Mouse (Mus musculus) heart, postnatal 0 days (tissue): ENCODE measurements around the gene Tcf25. TPM values are rescaled to one million over a fixed set of nuclear protein-coding genes. Genes with fewer than 3 reads are reported as not detected.
A peak's percentile ranks its signal among the peaks of the same experiment; 100 is the strongest.

Experiments
- ATAC-seq: fragments of 200-750 bp; cut with Nextera tagmentation; 2 replicates; pipeline ENCODE4 v1.8.0; 2017; ENCODE audit warnings: low read depth, moderate number of reproducible peaks, moderate library complexity; ENCODE audit not compliant: insufficient read depth
- DNase-seq: peaks from one replicate; pipeline ENCODE4 v3.0.0-alpha.2; 2016; ENCODE audit warnings: low spot score
- H3K27ac ChIP-seq: fragments of 300-500 bp; sonication (generic); 2 replicates; pipeline ENCODE4 v1.5.1; 2014; ENCODE audit warnings: low read depth, mild to moderate bottlenecking
- H3K27me3 ChIP-seq: fragments of 300-500 bp; sonication (generic); 2 replicates; pipeline ENCODE4 v1.6.1; 2014; ENCODE audit warnings: low read length, mixed read lengths; ENCODE audit not compliant: control insufficient read depth, insufficient read depth
- H3K36me3 ChIP-seq: fragments of 300-500 bp; sonication (generic); replicated peaks from 2 replicates; pipeline ENCODE4 v1.6.1; 2014; ENCODE audit warnings: low read length, mixed read lengths; ENCODE audit not compliant: control insufficient read depth, insufficient read depth
- H3K4me1 ChIP-seq: fragments of 300-500 bp; sonication (generic); 2 replicates; pipeline ENCODE4 v1.6.1; 2014; ENCODE audit warnings: antibody characterized with exemption; ENCODE audit not compliant: control insufficient read depth, insufficient read depth
- H3K4me2 ChIP-seq: fragments of 300-500 bp; sonication (generic); 2 replicates; pipeline ENCODE4 v1.6.1; 2014; ENCODE audit warnings: low read depth, mild to moderate bottlenecking, low read length, moderate library complexity
- H3K4me3 ChIP-seq: fragments of 300-500 bp; sonication (generic); 2 replicates; pipeline ENCODE4 v1.5.1; 2014; ENCODE audit warnings: low read depth, low read length
- H3K9ac ChIP-seq: fragments of 300-500 bp; sonication (generic); replicated peaks from 2 replicates; pipeline ENCODE4 v1.6.1; 2014; ENCODE audit warnings: low read depth, low read length, mixed read lengths
- H3K9me3 ChIP-seq: fragments of 300-500 bp; sonication (generic); replicated peaks from 2 replicates; pipeline ENCODE4 v1.6.1; 2016; ENCODE audit warnings: low read length; ENCODE audit not compliant: control insufficient read depth
- CTCF ChIP-seq: IDR thresholded peaks from 2 replicates; pipeline ENCODE4 v1.5.1; 2016; ENCODE audit warnings: antibody characterized with exemption, control low read depth, low read depth
- EP300 ChIP-seq: IDR thresholded peaks from 2 replicates; pipeline ENCODE4 v1.6.1; 2016; ENCODE audit warnings: antibody characterized with exemption, low read depth
- WGBS: fragments of 180-500 bp; shearing (Covaris S2); extraction: QIAGEN DNeasy Blood & Tissue Kit; methylation state at CpG from one replicate; pipeline ENCODE4 v1.1.7; 2014; 5-methylcytosine and 5-hydroxymethylcytosine counted together
- polyA plus RNA-seq: library from polyadenylated mRNA; unstranded; fragments of >200 nt; fragmentation: Nextera tagmentation; extraction: Ambion mirVana; gene quantifications from 2 replicates; pipeline ENCODE4 v1.2.1, GENCODE M21; 2015
- total RNA-seq: library from RNA; depleted of rRNA; stranded (reverse); fragments of >200 nt; gene quantifications from 2 replicates; pipeline ENCODE4 v1.2.3, GENCODE M21; 2014; ENCODE audit warnings: low replicate concordance

Tcf25 gene
- total and polyA plus RNA-seq, 2 experiments from 2014 or later = 123 to 172 TPM

- no peak overlapping the region for H3K27ac ChIP-seq
- WGBS = 68% methylated on average over 12 of the region's 12 CpGs
- H3K36me3 ChIP-seq = no peaks in the 10 kb centered on the region
- no peak overlapping the region for H3K4me3 ChIP-seq
- no peak overlapping the region for H3K4me2 ChIP-seq
- DNase-seq = no peak
- ATAC-seq = no peak
- H3K27me3 ChIP-seq = peaks cover 20% of the 10 kb centered on the region
- TF ChIP-seq EP300 (no peak), CTCF (no peak)
- H3K9me3 ChIP-seq = no peaks in the 10 kb centered on the region
- no peak overlapping the region for H3K9ac ChIP-seq
- H3K4me1 ChIP-seq = no peaks in the 10 kb centered on the region
Measured at GRCm38 (mm10) chr8:123352118-123352517, 21.4 kb upstream of the Tcf25 start.

GRCm38 (mm10) chr8:123352786-123353185, 20.8 kb upstream of the Tcf25 start:
- 46% methylated on average over 13 of the region's 13 CpGs for WGBS

GRCm38 (mm10) chr8:123353216-123353615, 20.3 kb upstream of the Tcf25 start:
- H3K4me2 ChIP-seq = no peak overlapping the region
- no peak for ATAC-seq
- 44% methylated on average over 11 of the region's 11 CpGs for WGBS
- H3K27ac ChIP-seq = no peak overlapping the region
- peaks cover 20% of the 10 kb centered on the region for H3K27me3 ChIP-seq
- H3K36me3 ChIP-seq = no peaks in the 10 kb centered on the region
- H3K9ac ChIP-seq = no peak overlapping the region
- TF ChIP-seq CTCF = no peak
- no peak for TF ChIP-seq EP300
- no peak overlapping the region for H3K4me3 ChIP-seq
- no peaks in the 10 kb centered on the region for H3K4me1 ChIP-seq
- DNase-seq = no peak
- H3K9me3 ChIP-seq = no peaks in the 10 kb centered on the region

More at GRCm38 (mm10) chr8:123352786-123353185, 20.8 kb upstream of the Tcf25 start:
- no peaks in the 10 kb centered on the region for H3K36me3 ChIP-seq
- H3K9me3 ChIP-seq = no peaks in the 10 kb centered on the region
- no peak overlapping the region for H3K9ac ChIP-seq
- H3K27me3 ChIP-seq = peaks cover 20% of the 10 kb centered on the region
- ATAC-seq = no peak
- no peak overlapping the region for H3K4me2 ChIP-seq
- TF ChIP-seq EP300 (no peak), CTCF (peak; percentile 55)
- H3K27ac ChIP-seq = no peak overlapping the region
- no peak overlapping the region for H3K4me3 ChIP-seq
- no peaks in the 10 kb centered on the region for H3K4me1 ChIP-seq
- peak; percentile 43 for DNase-seq

GRCm38 (mm10) chr8:123361082-123361739, 12.3 kb upstream of the Tcf25 start:
- H3K4me1 ChIP-seq = no peaks in the 10 kb centered on the region
- ATAC-seq (peak; percentile 55; the same call in 1 of the 2 replicates), DNase-seq (peak; percentile 52)
- 0 out of 2 replicates have a peak, but pooled peaks cover 6% of the 10 kb centered on the region for H3K27me3 ChIP-seq
- TF ChIP-seq CTCF = peak; percentile 94
- no peak for TF ChIP-seq EP300
- H3K36me3 ChIP-seq = no peaks in the 10 kb centered on the region
- WGBS = 42% methylated on average over 12 of the region's 12 CpGs
- H3K27ac ChIP-seq = no peak overlapping the region
- no peaks in the 10 kb centered on the region for H3K9me3 ChIP-seq
- no peak overlapping the region for H3K4me2 ChIP-seq
- no peak overlapping the region for H3K4me3 ChIP-seq
- H3K9ac ChIP-seq = no peak overlapping the region

- Histone ChIP-seq H3K27me3 (no peaks in the 10 kb centered on the region), H3K27ac (peak overlapping the region; percentile 99), H3K4me1 (peaks cover 10% of the 10 kb centered on the region; the same call in 1 of the 2 replicates), H3K4me3 (peak overlapping the region; percentile 90), H3K36me3 (0 out of 2 replicates have a peak, but pooled peaks cover 8% of the 10 kb centered on the region), H3K4me2 (peak overlapping the region; percentile 84), H3K9me3 (no peaks in the 10 kb centered on the region), H3K9ac (peak overlapping the region; percentile 79)
- TF ChIP-seq EP300 (no peak; the same call in 1 of the 2 replicates), CTCF (no peak)
- under 1% methylated on average over 20 of the region's 20 CpGs for WGBS
- DNase-seq (peak; percentile 90), ATAC-seq (peak; percentile 85)
Measured at GRCm38 (mm10) chr8:123374239-123374578, 656 bp downstream of the Tcf25 start.

GRCm38 (mm10) chr8:123375701-123376100, 2.1 kb downstream of the Tcf25 start:
- Histone ChIP-seq H3K27ac (no peak overlapping the region), H3K4me3 (no peak overlapping the region), H3K9me3 (no peaks in the 10 kb centered on the region), H3K36me3 (0 out of 2 replicates have a peak, but pooled peaks cover 8% of the 10 kb centered on the region), H3K27me3 (no peaks in the 10 kb centered on the region), H3K4me2 (no peak overlapping the region), H3K9ac (0 out of 2 replicates have a peak overlapping the region, but pooled peaks have one; percentile 4), H3K4me1 (peaks cover 10% of the 10 kb centered on the region; the same call in 1 of the 2 replicates)
- DNase-seq (no peak), ATAC-seq (no peak)
- no peak for TF ChIP-seq CTCF
- no peak for TF ChIP-seq EP300
- WGBS = 83% methylated on average over 10 of the region's 10 CpGs
